Mouse (Mus musculus): ENCODE measurements at regions not wholly inside any gene's neighbourhood (a gene's known extent, or its start where the extent isn't known, plus 50 kb on each side); places are given as distances from the start of the nearest gene placed in this dataset.

DNA sequence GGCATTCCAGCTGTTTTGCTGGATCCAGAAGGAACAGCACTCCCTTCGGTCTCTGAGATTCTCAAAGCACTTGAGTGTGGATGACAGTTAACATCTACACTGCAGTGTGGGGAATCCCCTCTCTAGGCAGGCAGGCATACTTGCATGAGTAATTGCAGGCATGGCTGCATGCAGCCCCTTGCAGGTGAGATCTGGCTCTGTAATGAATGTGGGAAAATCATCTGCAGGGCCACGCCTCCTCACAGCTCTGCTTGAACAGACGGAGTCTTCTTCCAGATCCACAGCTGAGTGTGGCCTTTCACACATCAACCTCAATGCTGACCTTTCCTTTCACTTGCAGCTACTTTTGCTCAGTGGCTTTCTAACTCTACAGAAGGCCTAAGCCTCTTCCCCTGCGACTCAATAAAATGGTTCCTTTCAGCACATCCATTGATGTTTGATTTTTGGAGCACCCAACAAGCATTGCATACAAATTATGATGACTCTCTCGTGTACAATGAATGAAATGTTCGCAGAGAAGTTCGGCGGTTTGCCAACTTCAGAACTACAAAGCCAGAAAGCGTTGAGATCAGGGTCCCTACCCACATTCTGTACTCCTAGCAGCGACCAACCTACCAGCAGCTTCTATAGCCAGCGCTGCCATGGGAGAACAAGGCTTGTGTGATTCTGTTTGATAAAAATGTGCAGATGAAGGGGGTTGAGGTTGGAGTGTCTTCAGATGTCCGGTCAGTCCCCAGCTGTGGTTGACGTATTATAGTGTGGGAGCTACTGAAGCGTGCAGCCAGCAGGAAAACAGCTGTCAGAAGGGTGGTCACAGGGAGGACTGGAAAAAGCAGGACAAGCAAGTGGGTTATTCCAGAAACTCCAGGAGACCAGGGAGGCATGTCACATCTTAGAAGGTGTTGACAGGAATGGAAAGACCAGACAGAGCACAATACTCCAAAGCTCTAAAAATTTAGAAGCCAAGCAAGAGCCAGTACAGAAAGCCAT, 211.1 kb downstream of the Gm5447 start:
- H3K79me2 ChIP-seq (ENCODE audit: control insufficient read depth, insufficient read depth), result no peaks in the 10 kb centered on the region
- peak overlapping the region; percentile 60 for H3K4me2 ChIP-seq (ENCODE audit: low read depth)
- H3K27me3 ChIP-seq (ENCODE audit: control insufficient read depth, insufficient read depth, insufficient read length), result no peaks in the 10 kb centered on the region
- H3K36me3 ChIP-seq (ENCODE audit: control insufficient read depth, insufficient read depth), result no peaks in the 10 kb centered on the region
- H3K4me3 ChIP-seq, result no peak overlapping the region
- H3ac ChIP-seq (ENCODE audit: control insufficient read depth, insufficient read length), result no peak overlapping the region
- TF ChIP-seq MYOG (IDR thresholded peaks at IDR 0.05; ENCODE audit: control insufficient read depth in 1 of 3, insufficient read depth in 1 of 3, insufficient read length in 2 of 3, low read depth in 2 of 3) (no peak), MAX (IDR thresholded peaks at IDR 0.05; ENCODE audit: low read depth) (no peak), MYOD1 (IDR thresholded peaks at IDR 0.05; ENCODE audit: control insufficient read depth in 1 of 3, insufficient read length in 2 of 3, low read depth in 2 of 3) (peak in 2 of 3 experiments; percentile 66 to 72), POLR2AphosphoS2 (IDR thresholded peaks at IDR 0.05; ENCODE audit: insufficient read length, low read depth) (no peak), TCF12 (IDR thresholded peaks at IDR 0.05; ENCODE audit: insufficient read depth, poor library complexity, severe bottlenecking) (no peak), SRF (IDR thresholded peaks at IDR 0.05; ENCODE audit: control insufficient read depth, insufficient read length, low read depth) (no peak), REST (IDR thresholded peaks at IDR 0.05; ENCODE audit: insufficient read depth, insufficient read length) (no peak), TCF3 (IDR thresholded peaks at IDR 0.05; ENCODE audit: insufficient read length, low read depth) (no peak)

DNA sequence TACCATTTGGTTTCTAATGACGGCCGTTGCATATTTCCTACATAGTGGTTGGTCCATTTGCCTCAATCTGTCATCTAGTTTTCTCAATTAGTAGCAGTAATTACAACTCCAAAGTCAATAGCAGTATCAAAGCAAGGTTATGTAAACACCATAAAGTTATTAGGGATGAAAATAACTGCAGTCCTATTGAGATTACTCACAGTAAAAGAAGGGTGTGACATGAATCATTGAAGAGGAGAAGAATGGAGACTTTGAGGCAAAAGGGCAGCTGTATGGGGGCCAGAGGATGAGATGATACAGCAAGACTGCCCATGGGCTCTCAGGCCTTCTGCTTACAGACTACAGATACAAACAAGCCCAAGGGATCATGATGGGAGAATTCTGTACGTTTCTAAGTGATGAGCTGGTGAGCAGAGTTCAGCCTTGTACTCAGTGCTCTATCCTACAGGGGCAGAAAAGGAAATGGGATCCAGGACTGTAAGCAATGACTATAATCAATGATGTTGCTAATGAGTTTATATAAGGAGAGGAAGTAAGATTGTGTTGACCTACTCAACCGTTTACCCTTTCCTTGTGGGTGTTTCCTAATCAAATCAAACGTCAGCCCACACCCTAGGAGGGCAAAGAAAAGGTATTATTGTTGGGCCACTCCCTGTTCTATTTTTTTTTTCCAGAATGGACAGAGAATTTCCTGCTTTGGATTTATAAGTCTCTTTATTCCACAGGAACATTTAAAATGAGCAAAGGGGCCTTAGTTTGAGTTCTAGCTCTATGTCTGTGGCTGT, 213.0 kb downstream of the Gm5447 start:
- TF ChIP-seq MYOD1 (IDR thresholded peaks at IDR 0.05; ENCODE audit: control insufficient read depth in 1 of 3, insufficient read length in 2 of 3, low read depth in 2 of 3), result peak in 1 of 3 experiments; percentile 31
- no peak for TF ChIP-seq TCF3 (IDR thresholded peaks at IDR 0.05; ENCODE audit: insufficient read length, low read depth)
- Histone ChIP-seq H3K79me2 (ENCODE audit: control insufficient read depth, insufficient read depth) (no peaks in the 10 kb centered on the region), H3ac (ENCODE audit: control insufficient read depth, insufficient read length) (no peak overlapping the region), H3K27me3 (ENCODE audit: control insufficient read depth, insufficient read depth, insufficient read length) (no peaks in the 10 kb centered on the region), H3K4me2 (ENCODE audit: low read depth) (no peak overlapping the region), H3K4me3 (no peak overlapping the region), H3K36me3 (ENCODE audit: control insufficient read depth, insufficient read depth) (no peaks in the 10 kb centered on the region)

DNA sequence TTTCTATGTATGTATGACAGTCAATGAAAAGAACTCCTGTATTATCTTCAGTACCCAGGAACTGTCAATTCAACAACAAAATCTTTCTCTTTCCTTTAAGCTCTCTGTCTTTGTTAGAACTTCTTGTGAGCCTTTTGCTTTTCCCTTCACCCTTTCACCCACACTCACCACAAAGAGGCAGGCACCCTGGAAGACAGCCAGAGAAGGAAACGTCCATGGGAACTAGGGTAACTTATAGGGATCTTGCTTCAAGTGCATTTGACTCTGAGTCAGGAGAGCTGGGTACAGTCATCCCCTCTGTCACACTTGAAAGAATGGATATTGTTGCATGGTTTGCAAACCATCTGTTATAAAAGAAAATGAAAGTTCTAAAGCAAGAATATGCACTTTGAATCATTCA, 215.1 kb downstream of the Gm5447 start:
- Histone ChIP-seq H3K27me3 (ENCODE audit: control insufficient read depth, insufficient read depth, insufficient read length) (no peaks in the 10 kb centered on the region), H3ac (ENCODE audit: control insufficient read depth, insufficient read length) (no peak overlapping the region), H3K79me2 (ENCODE audit: control insufficient read depth, insufficient read depth) (no peaks in the 10 kb centered on the region), H3K36me3 (ENCODE audit: control insufficient read depth, insufficient read depth) (no peaks in the 10 kb centered on the region), H3K4me3 (no peak overlapping the region), H3K4me2 (ENCODE audit: low read depth) (peak overlapping the region; percentile 8)
- no peak for TF ChIP-seq MYOD1 (IDR thresholded peaks at IDR 0.05; ENCODE audit: control insufficient read depth in 1 of 3, insufficient read length in 2 of 3, low read depth in 2 of 3)
- TF ChIP-seq TCF12 (IDR thresholded peaks at IDR 0.05; ENCODE audit: insufficient read depth, poor library complexity, severe bottlenecking), result no peak
- no peak for TF ChIP-seq SRF (IDR thresholded peaks at IDR 0.05; ENCODE audit: control insufficient read depth, insufficient read length, low read depth)
- TF ChIP-seq CEBPB (IDR thresholded peaks at IDR 0.05; ENCODE audit: insufficient read depth, poor library complexity, severe bottlenecking), result no peak
- no peak for TF ChIP-seq POLR2AphosphoS2 (IDR thresholded peaks at IDR 0.05; ENCODE audit: insufficient read length, low read depth)

DNA sequence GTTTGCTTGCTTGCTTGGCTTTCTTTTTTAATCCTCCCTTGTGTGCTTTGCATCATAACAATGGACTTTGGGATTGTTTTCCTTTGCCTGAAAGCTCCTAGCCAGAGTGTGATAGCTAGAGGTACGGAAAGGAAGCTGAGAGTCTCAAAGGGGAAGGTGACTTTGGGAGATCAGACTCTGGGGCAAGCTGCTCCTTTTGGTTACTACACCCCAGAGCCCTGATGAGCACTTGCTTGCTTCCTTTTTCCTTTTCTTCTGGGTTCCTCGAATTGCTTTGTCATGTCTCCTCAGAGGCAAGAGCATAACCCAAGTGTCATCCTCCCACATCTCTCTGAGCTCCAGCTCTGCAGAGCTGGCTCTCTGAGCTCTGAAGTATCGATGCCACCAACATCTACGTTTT, 216.0 kb downstream of the Gm5447 start:
- no peaks in the 10 kb centered on the region for H3K36me3 ChIP-seq (ENCODE audit: control insufficient read depth, insufficient read depth)
- no peaks in the 10 kb centered on the region for H3K79me2 ChIP-seq (ENCODE audit: control insufficient read depth, insufficient read depth)
- H3K27me3 ChIP-seq (ENCODE audit: control insufficient read depth, insufficient read depth, insufficient read length), result no peaks in the 10 kb centered on the region
- peak overlapping the region; percentile 8 for H3K4me2 ChIP-seq (ENCODE audit: low read depth)
- H3ac ChIP-seq (ENCODE audit: control insufficient read depth, insufficient read length), result no peak overlapping the region
- no peak overlapping the region for H3K4me3 ChIP-seq
- TF ChIP-seq POLR2AphosphoS2 (IDR thresholded peaks at IDR 0.05; ENCODE audit: insufficient read length, low read depth), result no peak
- no peak for TF ChIP-seq TCF12 (IDR thresholded peaks at IDR 0.05; ENCODE audit: insufficient read depth, poor library complexity, severe bottlenecking)
- no peak for TF ChIP-seq CEBPB (IDR thresholded peaks at IDR 0.05; ENCODE audit: insufficient read depth, poor library complexity, severe bottlenecking)
- no peak for TF ChIP-seq E2F4 (IDR thresholded peaks at IDR 0.05; ENCODE audit: insufficient read depth)
- TF ChIP-seq MAX (IDR thresholded peaks at IDR 0.05; ENCODE audit: low read depth), result no peak
- TF ChIP-seq TCF3 (IDR thresholded peaks at IDR 0.05; ENCODE audit: insufficient read length, low read depth), result no peak

DNA sequence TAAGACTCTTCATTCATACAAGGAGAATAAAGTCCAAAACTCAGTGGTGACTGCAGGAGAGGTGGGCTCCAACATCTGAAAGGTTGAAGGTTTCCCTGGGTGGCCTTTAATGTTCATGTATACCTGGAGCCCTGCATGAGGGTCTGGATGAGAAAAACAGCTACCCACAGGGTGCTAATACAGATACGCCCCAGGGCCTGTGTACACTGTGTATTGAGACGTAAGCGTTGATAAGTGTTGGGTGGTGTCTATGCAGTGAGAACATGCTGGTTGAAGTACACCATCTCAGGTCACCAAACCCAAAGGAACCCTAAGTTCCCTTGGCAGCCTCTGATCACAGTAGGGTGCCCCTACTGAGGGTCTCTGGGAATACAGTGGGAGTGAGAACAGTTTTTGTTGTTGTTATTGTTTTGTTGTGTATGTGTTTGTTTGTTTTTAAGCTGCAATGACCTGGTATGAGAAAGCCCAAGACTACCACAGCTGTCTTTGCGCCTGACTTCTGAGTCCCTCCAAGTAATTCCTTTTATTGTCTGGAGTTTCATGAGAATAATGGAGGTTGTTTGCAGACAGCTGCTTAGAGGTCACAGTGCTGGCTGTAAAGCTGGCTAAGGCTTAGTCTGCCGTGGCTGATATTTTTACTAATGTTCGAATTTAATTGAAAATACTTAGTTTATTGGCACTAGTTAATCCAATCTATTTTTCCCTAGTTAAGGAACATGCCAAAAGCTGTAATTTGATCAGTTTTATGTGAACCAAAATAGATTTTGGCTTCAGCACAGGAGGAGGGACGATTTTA, 217.5 kb downstream of the Gm5447 start:
- Histone ChIP-seq H3K79me2 (ENCODE audit: control insufficient read depth, insufficient read depth) (no peaks in the 10 kb centered on the region), H3K4me3 (no peak overlapping the region), H3K27me3 (ENCODE audit: control insufficient read depth, insufficient read depth, insufficient read length) (no peaks in the 10 kb centered on the region), H3K36me3 (ENCODE audit: control insufficient read depth, insufficient read depth) (no peaks in the 10 kb centered on the region), H3K4me2 (ENCODE audit: low read depth) (no peak overlapping the region), H3ac (ENCODE audit: control insufficient read depth, insufficient read length) (no peak overlapping the region)
- no peak for TF ChIP-seq SRF (IDR thresholded peaks at IDR 0.05; ENCODE audit: control insufficient read depth, insufficient read length, low read depth)
- TF ChIP-seq REST (IDR thresholded peaks at IDR 0.05; ENCODE audit: insufficient read depth, insufficient read length), result no peak
- TF ChIP-seq MAX (IDR thresholded peaks at IDR 0.05; ENCODE audit: low read depth), result no peak

Data from myocyte (in vitro differentiated cells).